Mouse (Mus musculus): Measurements from ENCODE around the gene Gm13199. TPM values are rescaled to one million over a fixed set of nuclear protein-coding genes. Genes with fewer than 3 reads are reported as not detected.
A peak's percentile ranks its signal among the peaks of the same experiment; 100 is the strongest.

The Gm13199 gene
- polyA plus RNA-seq, 1 experiment from 2014 or later, result 0.22 TPM

DNA sequence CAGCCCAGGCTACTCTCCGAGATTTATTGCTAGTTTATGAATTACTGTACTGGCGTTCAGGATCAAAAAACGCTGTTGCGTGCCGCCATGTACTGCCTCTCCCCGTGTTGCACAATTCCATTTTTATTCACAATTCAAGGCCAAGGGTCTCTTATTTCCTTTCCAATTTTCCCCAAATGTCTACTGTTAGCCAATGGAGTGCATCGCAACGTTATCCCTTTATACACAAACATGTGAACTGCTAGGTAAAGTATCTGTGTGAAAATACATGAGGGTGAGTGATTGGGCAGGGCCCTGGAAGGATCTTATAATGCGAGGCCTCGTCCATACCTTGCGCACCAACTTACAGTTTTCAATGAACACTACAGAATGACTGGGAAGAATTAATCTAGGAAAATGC, 31.6 kb upstream of the Gm13199 start:
- WGBS, result 14% methylated on average over 11 of the region's 11 CpGs
- Histone ChIP-seq H3K4me2 (replicated peaks; ENCODE audit: low read depth) (peak overlapping the region; percentile 96), H3K27ac (ENCODE audit: low read depth, low read length) (peak overlapping the region; percentile 88; the same call in 1 of the 2 replicates), H3K4me1 (replicated peaks; ENCODE audit: control insufficient read depth, insufficient read depth, low read length) (0 out of 2 replicates have a peak, but pooled peaks cover 3% of the 10 kb centered on the region), H3K4me3 (ENCODE audit: low read depth, low read length) (peak overlapping the region; percentile 88), H3K36me3 (ENCODE audit: control insufficient read depth, insufficient read depth) (peaks cover 16% of the 10 kb centered on the region), H3K9me3 (ENCODE audit: control insufficient read depth) (no peaks in the 10 kb centered on the region), H3K9ac (ENCODE audit: low read depth, low read length) (peak overlapping the region; percentile 93), H3K27me3 (replicated peaks; ENCODE audit: control insufficient read depth, insufficient read depth, low read length) (no peaks in the 10 kb centered on the region)
- ATAC-seq, result no peak
- no peak for TF ChIP-seq CTCF (IDR thresholded peaks at IDR 0.05; ENCODE audit: low read depth)

DNA sequence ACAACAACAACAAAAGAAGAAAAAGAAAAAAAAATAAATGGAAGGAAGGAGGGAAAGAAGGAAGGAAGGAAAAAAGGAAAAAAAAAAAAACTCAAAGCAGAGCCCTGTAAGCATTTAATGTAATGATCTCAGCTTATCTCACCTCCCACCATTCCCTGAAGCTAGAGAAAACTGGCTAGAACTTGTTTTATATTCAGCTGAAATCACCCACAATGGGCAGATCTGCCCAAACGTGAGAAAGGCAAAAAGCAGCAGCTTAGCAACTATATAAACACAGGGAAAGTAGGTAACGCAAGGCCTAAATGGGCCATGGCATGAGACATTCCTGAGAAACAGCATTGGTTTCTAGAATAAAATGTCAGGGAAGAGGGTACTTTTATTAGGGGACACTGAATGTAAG, 26.7 kb upstream of the Gm13199 start:
- no peak overlapping the region for H3K9ac ChIP-seq (ENCODE audit: low read depth, low read length)
- 0 out of 2 replicates have a peak, but pooled peaks cover 3% of the 10 kb centered on the region for H3K4me1 ChIP-seq (replicated peaks; ENCODE audit: control insufficient read depth, insufficient read depth, low read length)
- 54% methylated on average over 2 of the region's 2 CpGs for WGBS
- no peak overlapping the region for H3K4me2 ChIP-seq (replicated peaks; ENCODE audit: low read depth)
- no peak for ATAC-seq
- H3K4me3 ChIP-seq (ENCODE audit: low read depth, low read length), result no peak overlapping the region
- H3K27me3 ChIP-seq (replicated peaks; ENCODE audit: control insufficient read depth, insufficient read depth, low read length), result no peaks in the 10 kb centered on the region
- H3K36me3 ChIP-seq (ENCODE audit: control insufficient read depth, insufficient read depth), result peaks cover 46% of the 10 kb centered on the region
- no peak overlapping the region for H3K27ac ChIP-seq (ENCODE audit: low read depth, low read length)
- TF ChIP-seq CTCF (IDR thresholded peaks at IDR 0.05; ENCODE audit: low read depth), result no peak
- no peaks in the 10 kb centered on the region for H3K9me3 ChIP-seq (ENCODE audit: control insufficient read depth)

DNA sequence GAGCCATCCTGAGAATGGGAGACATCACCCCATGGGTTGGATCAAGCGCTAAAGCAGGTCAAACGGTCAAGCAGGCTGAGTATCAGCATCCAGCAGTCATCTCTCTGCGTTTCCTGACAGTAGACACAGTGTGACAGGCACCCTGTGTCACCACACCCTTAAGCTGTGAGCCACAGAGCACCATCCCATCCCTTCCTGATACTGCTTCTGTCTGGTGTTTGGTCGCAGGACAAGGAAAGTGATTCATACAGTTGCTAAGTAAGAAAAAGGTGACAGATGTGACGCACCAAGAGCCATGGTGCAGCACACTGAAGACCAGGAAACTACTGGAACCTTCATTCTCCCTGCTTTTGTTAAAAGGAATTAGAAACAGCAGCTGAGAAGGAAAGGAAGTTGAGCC, 26.1 kb upstream of the Gm13199 start:
- WGBS, result 69% methylated on average over 5 of the region's 5 CpGs
- peaks cover 49% of the 10 kb centered on the region for H3K36me3 ChIP-seq (ENCODE audit: control insufficient read depth, insufficient read depth)

DNA sequence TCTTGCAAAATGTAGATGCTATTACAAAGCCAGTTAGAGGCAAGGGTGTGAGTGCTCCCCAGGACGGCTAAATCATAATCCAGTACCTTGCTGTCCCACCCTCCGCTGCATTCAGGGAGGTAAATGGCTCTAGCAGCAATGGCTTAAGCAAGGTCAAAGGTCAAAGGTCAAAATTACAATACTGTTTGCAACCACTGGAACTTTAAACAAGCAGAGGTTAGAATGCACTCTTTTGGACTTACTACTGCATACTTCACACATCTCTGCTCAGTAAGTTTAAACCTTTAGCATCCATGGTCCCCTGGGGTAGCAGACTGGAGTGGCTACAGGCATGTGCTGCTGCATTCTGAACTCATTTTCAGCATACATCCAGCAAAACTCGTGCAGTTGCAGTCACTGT, 14.7 kb upstream of the Gm13199 start:
- no peak overlapping the region for H3K4me2 ChIP-seq (replicated peaks; ENCODE audit: low read depth)
- no peak overlapping the region; the same call in 1 of the 2 replicates for H3K27ac ChIP-seq (ENCODE audit: low read depth, low read length)
- peaks cover 72% of the 10 kb centered on the region for H3K36me3 ChIP-seq (ENCODE audit: control insufficient read depth, insufficient read depth)
- no peak for TF ChIP-seq CTCF (IDR thresholded peaks at IDR 0.05; ENCODE audit: low read depth)
- H3K4me3 ChIP-seq (ENCODE audit: low read depth, low read length), result no peak overlapping the region
- no peaks in the 10 kb centered on the region for H3K9me3 ChIP-seq (ENCODE audit: control insufficient read depth)
- H3K9ac ChIP-seq (ENCODE audit: low read depth, low read length), result no peak overlapping the region
- 43% methylated on average over 3 of the region's 3 CpGs for WGBS
- no peaks in the 10 kb centered on the region for H3K27me3 ChIP-seq (replicated peaks; ENCODE audit: control insufficient read depth, insufficient read depth, low read length)
- H3K4me1 ChIP-seq (replicated peaks; ENCODE audit: control insufficient read depth, insufficient read depth, low read length), result no peaks in the 10 kb centered on the region
- no peak for ATAC-seq

More for the DNA sequence above, 26.1 kb upstream of the Gm13199 start:
- no peak for TF ChIP-seq CTCF (IDR thresholded peaks at IDR 0.05; ENCODE audit: low read depth)
- ATAC-seq, result no peak
- no peaks in the 10 kb centered on the region for H3K9me3 ChIP-seq (ENCODE audit: control insufficient read depth)
- no peak overlapping the region for H3K4me2 ChIP-seq (replicated peaks; ENCODE audit: low read depth)
- no peaks in the 10 kb centered on the region for H3K27me3 ChIP-seq (replicated peaks; ENCODE audit: control insufficient read depth, insufficient read depth, low read length)
- H3K4me3 ChIP-seq (ENCODE audit: low read depth, low read length), result no peak overlapping the region
- H3K27ac ChIP-seq (ENCODE audit: low read depth, low read length), result no peak overlapping the region
- no peak overlapping the region for H3K9ac ChIP-seq (ENCODE audit: low read depth, low read length)
- 0 out of 2 replicates have a peak, but pooled peaks cover 3% of the 10 kb centered on the region for H3K4me1 ChIP-seq (replicated peaks; ENCODE audit: control insufficient read depth, insufficient read depth, low read length)

DNA sequence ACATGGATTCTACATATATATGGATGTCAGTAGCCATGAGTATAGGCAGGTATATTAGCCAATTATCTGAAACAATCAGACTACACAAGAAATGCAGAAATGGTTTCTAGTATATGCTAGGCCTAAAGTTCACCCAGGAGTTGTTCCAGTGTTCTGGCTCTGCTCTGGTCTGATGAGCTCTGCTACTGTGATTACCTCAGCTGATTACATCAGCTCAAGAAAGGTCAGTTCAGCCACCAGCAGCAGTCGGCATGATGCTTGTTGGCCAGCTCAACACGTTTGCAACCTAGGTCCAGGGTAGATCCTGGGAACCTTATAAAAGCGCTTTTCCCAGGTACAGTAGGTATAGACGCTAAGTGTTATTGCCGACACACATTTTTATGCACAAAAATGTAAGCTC, 7.0 kb upstream of the Gm13199 start:
- H3K27ac ChIP-seq (ENCODE audit: low read depth, low read length), result no peak overlapping the region
- WGBS, result 89% methylated on average over 5 of the region's 5 CpGs
- no peaks in the 10 kb centered on the region for H3K4me1 ChIP-seq (replicated peaks; ENCODE audit: control insufficient read depth, insufficient read depth, low read length)
- no peak overlapping the region for H3K9ac ChIP-seq (ENCODE audit: low read depth, low read length)
- H3K27me3 ChIP-seq (replicated peaks; ENCODE audit: control insufficient read depth, insufficient read depth, low read length), result no peaks in the 10 kb centered on the region
- H3K4me2 ChIP-seq (replicated peaks; ENCODE audit: low read depth), result no peak overlapping the region
- no peak for TF ChIP-seq CTCF (IDR thresholded peaks at IDR 0.05; ENCODE audit: low read depth)
- no peak for ATAC-seq
- H3K4me3 ChIP-seq (ENCODE audit: low read depth, low read length), result no peak overlapping the region
- H3K9me3 ChIP-seq (ENCODE audit: control insufficient read depth), result no peaks in the 10 kb centered on the region
- H3K36me3 ChIP-seq (ENCODE audit: control insufficient read depth, insufficient read depth), result peaks cover 58% of the 10 kb centered on the region

DNA sequence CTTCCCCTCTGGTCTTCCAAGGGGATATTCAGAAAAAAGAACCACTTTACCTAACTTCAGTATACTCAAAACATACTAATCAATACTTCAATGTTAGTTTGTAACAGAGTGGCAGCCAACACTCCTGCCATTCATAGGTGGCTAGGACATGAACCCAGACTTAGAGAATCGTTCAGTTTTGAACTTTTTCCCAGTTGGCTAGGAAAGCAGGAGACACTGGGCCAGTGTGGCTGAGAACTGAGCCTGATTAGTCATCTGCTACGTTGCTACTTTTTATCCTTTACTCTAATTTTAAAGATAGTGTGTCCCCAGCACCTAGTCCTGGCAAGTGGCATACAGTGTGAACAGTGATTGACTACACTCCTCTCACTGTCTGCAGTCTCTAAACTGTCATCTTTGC, 4.9 kb upstream of the Gm13199 start:
- ATAC-seq, result no peak
- 80% methylated on average over 2 of the region's 2 CpGs for WGBS
- H3K4me3 ChIP-seq (ENCODE audit: low read depth, low read length), result no peak overlapping the region
- H3K27ac ChIP-seq (ENCODE audit: low read depth, low read length), result no peak overlapping the region
- no peak for TF ChIP-seq CTCF (IDR thresholded peaks at IDR 0.05; ENCODE audit: low read depth)
- H3K4me2 ChIP-seq (replicated peaks; ENCODE audit: low read depth), result no peak overlapping the region
- H3K9me3 ChIP-seq (ENCODE audit: control insufficient read depth), result no peaks in the 10 kb centered on the region
- peaks cover 53% of the 10 kb centered on the region for H3K36me3 ChIP-seq (ENCODE audit: control insufficient read depth, insufficient read depth)
- no peaks in the 10 kb centered on the region for H3K27me3 ChIP-seq (replicated peaks; ENCODE audit: control insufficient read depth, insufficient read depth, low read length)
- H3K4me1 ChIP-seq (replicated peaks; ENCODE audit: control insufficient read depth, insufficient read depth, low read length), result no peaks in the 10 kb centered on the region
- no peak overlapping the region for H3K9ac ChIP-seq (ENCODE audit: low read depth, low read length)

DNA sequence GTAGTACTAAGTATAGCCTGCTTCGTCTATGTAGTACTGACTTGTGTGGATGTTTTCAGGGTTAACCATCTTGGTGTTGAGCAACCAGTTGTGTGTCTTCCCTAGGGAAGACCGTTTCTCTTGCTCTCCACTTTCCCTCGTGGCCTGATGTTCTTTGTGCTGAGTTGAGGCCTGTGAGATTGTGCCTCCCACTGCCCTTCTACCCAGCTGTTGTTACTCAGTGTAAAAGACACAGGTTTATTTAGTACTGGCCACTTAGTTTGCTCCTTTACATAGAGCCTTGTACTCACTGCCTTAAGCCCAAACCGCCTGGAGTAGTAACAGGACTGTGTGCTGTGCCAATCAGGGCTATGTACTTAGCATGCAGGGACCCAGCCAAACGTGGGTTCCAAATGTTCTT, 10.9 kb downstream of the Gm13199 start:
- no peak overlapping the region for H3K27ac ChIP-seq (ENCODE audit: low read depth, low read length)
- H3K9me3 ChIP-seq (ENCODE audit: control insufficient read depth), result no peaks in the 10 kb centered on the region
- WGBS, result 75% methylated on average over 5 of the region's 5 CpGs

More for the DNA sequence above, 10.9 kb downstream of the Gm13199 start:
- Histone ChIP-seq H3K4me3 (ENCODE audit: low read depth, low read length) (no peak overlapping the region), H3K27me3 (replicated peaks; ENCODE audit: control insufficient read depth, insufficient read depth, low read length) (no peaks in the 10 kb centered on the region), H3K36me3 (ENCODE audit: control insufficient read depth, insufficient read depth) (peaks cover 11% of the 10 kb centered on the region), H3K4me1 (replicated peaks; ENCODE audit: control insufficient read depth, insufficient read depth, low read length) (no peaks in the 10 kb centered on the region; the same call in 1 of the 2 replicates), H3K4me2 (replicated peaks; ENCODE audit: low read depth) (no peak overlapping the region), H3K9ac (ENCODE audit: low read depth, low read length) (no peak overlapping the region)
- no peak for TF ChIP-seq CTCF (IDR thresholded peaks at IDR 0.05; ENCODE audit: low read depth)
- ATAC-seq, result no peak
